Mouse (Mus musculus): Measurements from ENCODE around the gene S1pr1. TPM values are rescaled to one million over a fixed set of nuclear protein-coding genes. Genes with fewer than 3 reads are reported as not detected.

Gene S1pr1
- 17.3 and 18.8 TPM in 2 replicates for polyA plus RNA-seq (2015; fragmentation: Nextera tagmentation; extraction: Ambion mirVana)

DNA sequence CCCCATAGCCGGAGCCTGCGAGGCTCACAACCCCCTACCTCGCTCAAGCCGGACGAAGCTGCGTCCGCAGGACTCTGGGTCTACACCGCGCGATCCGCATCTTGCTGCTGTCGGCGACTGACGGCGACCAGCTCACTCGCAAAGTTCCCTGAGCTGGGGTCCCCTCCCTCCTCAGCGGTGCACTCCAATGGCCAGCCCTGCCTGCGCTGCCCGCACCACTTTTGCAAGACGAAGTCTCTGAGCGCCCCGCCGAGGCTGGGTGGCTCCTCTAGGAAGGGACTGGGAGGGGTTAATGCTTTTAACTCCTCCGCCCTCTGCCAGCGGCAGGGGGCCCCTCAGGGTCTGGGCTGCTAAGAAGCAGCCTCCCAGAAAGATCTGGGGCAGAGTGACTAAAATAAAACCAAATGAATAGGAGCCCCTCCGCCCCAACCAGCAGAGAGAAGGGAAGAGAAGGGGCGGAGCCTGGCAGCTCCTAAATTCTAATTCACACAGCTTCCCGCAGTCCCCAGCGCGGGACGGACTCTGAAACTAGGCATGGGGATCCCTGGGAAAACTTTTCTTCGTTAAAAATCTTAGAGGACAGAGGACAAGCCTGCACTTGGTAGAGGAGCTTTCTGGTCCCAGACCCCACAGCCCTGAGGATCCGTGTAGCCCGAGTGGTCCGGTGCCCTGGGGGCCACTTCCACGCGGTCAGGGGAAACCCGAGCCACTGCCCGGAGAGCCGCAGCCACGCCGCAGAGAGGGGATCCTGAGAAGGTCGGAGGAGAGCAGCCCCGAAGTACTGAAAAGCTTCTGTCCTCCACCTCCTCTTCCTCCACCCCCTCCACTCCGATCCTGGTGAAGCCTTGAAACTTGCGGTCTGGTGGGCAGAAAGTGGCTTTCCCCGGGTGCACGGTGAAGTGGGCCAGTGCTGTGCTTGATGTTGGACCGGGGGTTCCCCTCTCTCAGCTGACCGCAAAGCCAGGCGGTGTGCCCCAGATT, at the start of gene S1pr1:
S1pr1 (minus strand) TSS at position 402 of the 981 bp plus-strand sequence.
- Histone ChIP-seq H3K27me3 (ENCODE audit: control insufficient read depth, insufficient read depth, low read length) (no peaks in the 10 kb centered on the region), H3K4me3 (replicated peaks; ENCODE audit: low read length) (peak within 1 kb of the TSS; percentile 73), H3K27ac (ENCODE audit: low read length) (peak within 1 kb of the TSS; percentile 89), H3K9me3 (replicated peaks; ENCODE audit: control insufficient read depth, low read length) (no peaks in the 10 kb centered on the region), H3K4me1 (ENCODE audit: control insufficient read depth, insufficient read depth, low read length) (peaks cover 9% of the 10 kb centered on the region; the same call in 1 of the 2 replicates), H3K36me3 (ENCODE audit: control insufficient read depth, insufficient read depth, low read length) (no peaks in the 10 kb centered on the region), H3K4me2 (ENCODE audit: low read depth, low read length) (peak within 1 kb of the TSS; percentile 88), H3K9ac (ENCODE audit: low read length) (peak within 1 kb of the TSS; percentile 84)
- peak; percentile 89 for ATAC-seq (ENCODE audit: insufficient read depth, low FRiP score)
- under 1% methylated on average over 51 of the region's 51 CpGs for WGBS

GRCm38 (mm10) chr3:115763292-115763691, 48.4 kb upstream of the S1pr1 start:
- peak; percentile 77; the same call in 1 of the 2 replicates for ATAC-seq (ENCODE audit: insufficient read depth, low FRiP score)
- Histone ChIP-seq H3K27ac (ENCODE audit: low read length) (no peak overlapping the region), H3K4me2 (ENCODE audit: low read depth, low read length) (no peak overlapping the region), H3K4me1 (ENCODE audit: control insufficient read depth, insufficient read depth, low read length) (peaks cover 12% of the 10 kb centered on the region; the same call in 1 of the 2 replicates), H3K9ac (ENCODE audit: low read length) (no peak overlapping the region), H3K27me3 (ENCODE audit: control insufficient read depth, insufficient read depth, low read length) (no peaks in the 10 kb centered on the region), H3K36me3 (ENCODE audit: control insufficient read depth, insufficient read depth, low read length) (no peaks in the 10 kb centered on the region), H3K9me3 (replicated peaks; ENCODE audit: control insufficient read depth, low read length) (no peaks in the 10 kb centered on the region), H3K4me3 (replicated peaks; ENCODE audit: low read length) (no peak overlapping the region)
- 21% methylated on average over 6 of the region's 6 CpGs for WGBS

- H3K4me3 ChIP-seq (replicated peaks; ENCODE audit: low read length): no peak overlapping the region
- 62% methylated on average over 7 of the region's 7 CpGs for WGBS
- H3K9ac ChIP-seq (ENCODE audit: low read length): no peak overlapping the region
- ATAC-seq (ENCODE audit: insufficient read depth, low FRiP score): no peak
- no peaks in the 10 kb centered on the region for H3K27me3 ChIP-seq (ENCODE audit: control insufficient read depth, insufficient read depth, low read length)
- H3K4me1 ChIP-seq (ENCODE audit: control insufficient read depth, insufficient read depth, low read length): peaks cover 13% of the 10 kb centered on the region; the same call in 1 of the 2 replicates
- H3K9me3 ChIP-seq (replicated peaks; ENCODE audit: control insufficient read depth, low read length): no peaks in the 10 kb centered on the region
- H3K36me3 ChIP-seq (ENCODE audit: control insufficient read depth, insufficient read depth, low read length): no peaks in the 10 kb centered on the region
- no peak overlapping the region for H3K4me2 ChIP-seq (ENCODE audit: low read depth, low read length)
- no peak overlapping the region for H3K27ac ChIP-seq (ENCODE audit: low read length)
Observed at GRCm38 (mm10) chr3:115762841-115763240, 48.0 kb upstream of the S1pr1 start.

GRCm38 (mm10) chr3:115759659-115760058, 44.8 kb upstream of the S1pr1 start:
- H3K36me3 ChIP-seq (ENCODE audit: control insufficient read depth, insufficient read depth, low read length): no peaks in the 10 kb centered on the region
- no peaks in the 10 kb centered on the region for H3K9me3 ChIP-seq (replicated peaks; ENCODE audit: control insufficient read depth, low read length)
- H3K27me3 ChIP-seq (ENCODE audit: control insufficient read depth, insufficient read depth, low read length): no peaks in the 10 kb centered on the region
- no peak overlapping the region for H3K27ac ChIP-seq (ENCODE audit: low read length)
- no peak overlapping the region for H3K4me2 ChIP-seq (ENCODE audit: low read depth, low read length)
- ATAC-seq (ENCODE audit: insufficient read depth, low FRiP score): no peak
- H3K4me1 ChIP-seq (ENCODE audit: control insufficient read depth, insufficient read depth, low read length): peaks cover 11% of the 10 kb centered on the region; the same call in 1 of the 2 replicates
- no peak overlapping the region for H3K9ac ChIP-seq (ENCODE audit: low read length)
- 93% methylated on average over 4 of the region's 4 CpGs for WGBS
- H3K4me3 ChIP-seq (replicated peaks; ENCODE audit: low read length): no peak overlapping the region

GRCm38 (mm10) chr3:115758455-115758912, 43.6 kb upstream of the S1pr1 start:
- Histone ChIP-seq H3K9ac (ENCODE audit: low read length) (0 out of 2 replicates have a peak overlapping the region, but pooled peaks have one; percentile 14), H3K4me1 (ENCODE audit: control insufficient read depth, insufficient read depth, low read length) (peaks cover 11% of the 10 kb centered on the region; the same call in 1 of the 2 replicates), H3K4me2 (ENCODE audit: low read depth, low read length) (peak overlapping the region; percentile 48), H3K9me3 (replicated peaks; ENCODE audit: control insufficient read depth, low read length) (no peaks in the 10 kb centered on the region), H3K4me3 (replicated peaks; ENCODE audit: low read length) (peak overlapping the region; percentile 16; the same call in 1 of the 2 replicates), H3K27me3 (ENCODE audit: control insufficient read depth, insufficient read depth, low read length) (no peaks in the 10 kb centered on the region), H3K27ac (ENCODE audit: low read length) (no peak overlapping the region), H3K36me3 (ENCODE audit: control insufficient read depth, insufficient read depth, low read length) (no peaks in the 10 kb centered on the region)
- peak; percentile 77; the same call in 1 of the 2 replicates for ATAC-seq (ENCODE audit: insufficient read depth, low FRiP score)
- WGBS: 9% methylated on average over 9 of the region's 9 CpGs

GRCm38 (mm10) chr3:115754466-115754865, 39.6 kb upstream of the S1pr1 start:
- no peak for ATAC-seq (ENCODE audit: insufficient read depth, low FRiP score)
- 40% methylated on average over 8 of the region's 8 CpGs for WGBS

GRCm38 (mm10) chr3:115750369-115750768, 35.5 kb upstream of the S1pr1 start:
- H3K4me3 ChIP-seq (replicated peaks; ENCODE audit: low read length): no peak overlapping the region
- 88% methylated on average over 3 of the region's 3 CpGs for WGBS
- no peak overlapping the region for H3K9ac ChIP-seq (ENCODE audit: low read length)
- H3K4me2 ChIP-seq (ENCODE audit: low read depth, low read length): no peak overlapping the region
- H3K4me1 ChIP-seq (ENCODE audit: control insufficient read depth, insufficient read depth, low read length): no peaks in the 10 kb centered on the region
- H3K36me3 ChIP-seq (ENCODE audit: control insufficient read depth, insufficient read depth, low read length): no peaks in the 10 kb centered on the region
- no peaks in the 10 kb centered on the region for H3K27me3 ChIP-seq (ENCODE audit: control insufficient read depth, insufficient read depth, low read length)
- no peak overlapping the region for H3K27ac ChIP-seq (ENCODE audit: low read length)
- no peaks in the 10 kb centered on the region for H3K9me3 ChIP-seq (replicated peaks; ENCODE audit: control insufficient read depth, low read length)
- ATAC-seq (ENCODE audit: insufficient read depth, low FRiP score): no peak

More at GRCm38 (mm10) chr3:115754466-115754865, 39.6 kb upstream of the S1pr1 start:
- Histone ChIP-seq H3K36me3 (ENCODE audit: control insufficient read depth, insufficient read depth, low read length) (no peaks in the 10 kb centered on the region), H3K9ac (ENCODE audit: low read length) (no peak overlapping the region), H3K4me2 (ENCODE audit: low read depth, low read length) (peak overlapping the region; percentile 29; the same call in 1 of the 2 replicates), H3K27ac (ENCODE audit: low read length) (no peak overlapping the region), H3K4me3 (replicated peaks; ENCODE audit: low read length) (no peak overlapping the region), H3K9me3 (replicated peaks; ENCODE audit: control insufficient read depth, low read length) (no peaks in the 10 kb centered on the region), H3K4me1 (ENCODE audit: control insufficient read depth, insufficient read depth, low read length) (0 out of 2 replicates have a peak, but pooled peaks cover 6% of the 10 kb centered on the region), H3K27me3 (ENCODE audit: control insufficient read depth, insufficient read depth, low read length) (no peaks in the 10 kb centered on the region)

GRCm38 (mm10) chr3:115748289-115748989, 33.6 kb upstream of the S1pr1 start:
- H3K9ac ChIP-seq (ENCODE audit: low read length): no peak overlapping the region
- H3K4me2 ChIP-seq (ENCODE audit: low read depth, low read length): no peak overlapping the region
- H3K4me1 ChIP-seq (ENCODE audit: control insufficient read depth, insufficient read depth, low read length): no peaks in the 10 kb centered on the region
- no peaks in the 10 kb centered on the region for H3K36me3 ChIP-seq (ENCODE audit: control insufficient read depth, insufficient read depth, low read length)
- H3K27ac ChIP-seq (ENCODE audit: low read length): no peak overlapping the region
- no peak overlapping the region for H3K4me3 ChIP-seq (replicated peaks; ENCODE audit: low read length)
- no peaks in the 10 kb centered on the region for H3K9me3 ChIP-seq (replicated peaks; ENCODE audit: control insufficient read depth, low read length)
- 70% methylated on average over 5 of the region's 5 CpGs for WGBS
- no peak for ATAC-seq (ENCODE audit: insufficient read depth, low FRiP score)
- H3K27me3 ChIP-seq (ENCODE audit: control insufficient read depth, insufficient read depth, low read length): no peaks in the 10 kb centered on the region

Data from stomach, embryonic 16.5 days (tissue).